Mouse (Mus musculus) liver, embryonic 15.5 days (tissue): ENCODE data around the gene Rtcb. TPM values are rescaled to one million over a fixed set of nuclear protein-coding genes. Genes with fewer than 3 reads are reported as not detected.

Experiments used
- ATAC-seq: fragments of 200-750 bp; cut with Nextera tagmentation; 2 replicates; pipeline ENCODE4 v1.8.0; 2017; ENCODE audit warnings: moderate number of reproducible peaks, mild to moderate bottlenecking, moderate library complexity; ENCODE audit not compliant: insufficient read depth
- H3K27ac ChIP-seq: fragments of 300-500 bp; sonication (generic); replicated peaks from 2 replicates; pipeline ENCODE4 v1.5.1; 2015; ENCODE audit warnings: mild to moderate bottlenecking, inconsistent platforms
- H3K27me3 ChIP-seq: fragments of 300-500 bp; sonication (generic); 2 replicates; pipeline ENCODE4 v1.6.1; 2015; ENCODE audit warnings: mild to moderate bottlenecking, inconsistent platforms
- H3K36me3 ChIP-seq: fragments of 300-500 bp; sonication (generic); replicated peaks from 2 replicates; pipeline ENCODE4 v1.6.1; 2015; ENCODE audit warnings: moderate library complexity, mild to moderate bottlenecking, inconsistent platforms
- H3K4me1 ChIP-seq: fragments of 300-500 bp; sonication (generic); replicated peaks from 2 replicates; pipeline ENCODE4 v1.6.1; 2015; ENCODE audit warnings: inconsistent platforms
- H3K4me2 ChIP-seq: fragments of 300-500 bp; sonication (generic); 2 replicates; pipeline ENCODE4 v1.6.1; 2015; ENCODE audit warnings: moderate library complexity, mild to moderate bottlenecking, inconsistent platforms
- H3K4me3 ChIP-seq: fragments of 300-500 bp; sonication (generic); replicated peaks from 2 replicates; pipeline ENCODE4 v1.5.1; 2015; ENCODE audit warnings: mild to moderate bottlenecking, inconsistent platforms
- H3K9ac ChIP-seq: fragments of 300-500 bp; sonication (generic); 2 replicates; pipeline ENCODE4 v1.6.1; 2015; ENCODE audit warnings: moderate library complexity, mild to moderate bottlenecking, inconsistent platforms
- H3K9me3 ChIP-seq: fragments of 300-500 bp; sonication (generic); replicated peaks from 2 replicates; pipeline ENCODE4 v1.6.1; 2016; ENCODE audit warnings: inconsistent platforms
- whole genome bisulfite sequencing: fragments of 180-500 bp; shearing (Covaris S2); methylation state at CpG from one replicate; pipeline ENCODE4 v1.1.7; 2015; ENCODE audit warnings: mixed read lengths; ENCODE audit not compliant: insufficient replicate concordance; 5-methylcytosine and 5-hydroxymethylcytosine counted together
- polyA plus RNA-seq: library from polyadenylated mRNA; unstranded; fragments of >200 nt; fragmentation: Nextera tagmentation; extraction: Ambion mirVana; gene quantifications from 2 replicates; pipeline ENCODE4 v1.2.1, GENCODE M21; 2015

Rtcb gene
- polyA plus RNA-seq, 1 experiment from 2014 or later: 67.6 TPM

DNA sequence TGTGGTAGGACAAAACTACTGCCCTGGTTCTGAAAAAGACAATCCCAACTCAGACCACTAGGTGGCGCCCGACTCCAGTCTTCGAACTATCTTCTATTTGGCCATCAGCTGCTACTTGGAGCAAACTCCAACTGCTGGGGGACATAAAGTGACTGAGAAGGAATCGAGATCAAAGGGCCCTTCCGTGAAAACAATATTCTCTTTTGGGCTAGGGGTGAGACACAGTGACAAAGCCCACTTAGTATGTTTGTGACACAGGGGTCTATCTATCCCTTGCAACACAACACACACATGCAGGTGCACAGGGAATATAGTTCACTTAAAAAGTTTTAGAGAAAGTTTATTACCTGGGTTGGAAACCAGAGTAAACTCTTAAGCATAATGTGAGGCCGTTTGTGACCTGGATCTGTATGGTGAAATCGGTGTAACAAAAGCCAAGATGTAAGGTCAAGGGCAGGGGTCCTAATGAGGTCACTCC lies 10.6 kb upstream of the Rtcb start:
- H3K9ac ChIP-seq: no peak overlapping the region
- no peak overlapping the region for H3K4me3 ChIP-seq
- 13% methylated on average over 7 of the region's 7 CpGs for WGBS
- H3K36me3 ChIP-seq: no peaks in the 10 kb centered on the region
- H3K27me3 ChIP-seq: peaks cover 4% of the 10 kb centered on the region; the same call in 1 of the 2 replicates
- H3K9me3 ChIP-seq: no peaks in the 10 kb centered on the region
- no peak overlapping the region for H3K27ac ChIP-seq
- no peak overlapping the region for H3K4me2 ChIP-seq
- ATAC-seq: no peak
- H3K4me1 ChIP-seq: no peaks in the 10 kb centered on the region

DNA sequence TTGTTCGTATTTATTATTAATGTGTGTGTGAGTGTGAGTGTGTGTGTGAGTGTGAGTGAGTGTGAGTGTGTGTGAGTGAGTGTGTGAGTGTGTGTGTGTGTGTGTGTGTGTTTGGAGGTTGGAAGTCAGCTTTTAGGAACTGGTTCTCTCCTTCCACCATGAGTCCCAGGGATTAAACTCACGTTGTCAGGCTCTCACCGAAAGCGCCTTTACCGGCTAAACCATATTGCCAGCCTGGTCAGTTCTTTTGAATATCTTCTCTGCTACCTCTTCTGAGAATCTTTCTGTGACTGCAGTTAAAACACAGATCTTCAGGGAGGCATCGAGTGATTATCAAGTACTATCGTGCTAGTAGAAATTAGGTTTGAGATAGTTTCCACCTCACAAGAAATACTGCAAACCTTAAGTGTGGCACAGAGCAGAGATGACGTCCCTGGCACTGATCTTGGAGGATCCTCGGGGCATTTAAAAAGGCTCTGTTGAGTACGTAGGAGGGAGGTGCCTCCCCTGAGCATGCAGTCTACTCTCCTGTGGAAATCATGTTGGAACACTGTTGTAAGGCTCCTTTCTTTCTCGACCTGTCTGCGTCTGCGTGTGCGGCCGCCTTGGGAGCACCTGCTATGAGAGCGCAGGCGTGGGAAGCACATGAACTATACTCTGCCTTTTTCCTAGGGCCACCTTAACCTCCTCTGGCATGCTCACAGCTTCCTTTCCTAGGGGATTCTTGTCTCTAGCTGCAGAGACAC lies 10.0 kb upstream of the Rtcb start:
- no peak for ATAC-seq
- Histone ChIP-seq H3K4me2 (no peak overlapping the region), H3K36me3 (no peaks in the 10 kb centered on the region), H3K9ac (no peak overlapping the region), H3K4me3 (no peak overlapping the region), H3K9me3 (no peaks in the 10 kb centered on the region), H3K4me1 (no peaks in the 10 kb centered on the region), H3K27me3 (peaks cover 4% of the 10 kb centered on the region; the same call in 1 of the 2 replicates), H3K27ac (no peak overlapping the region)
- WGBS: 58% methylated on average over 17 of the region's 17 CpGs

DNA sequence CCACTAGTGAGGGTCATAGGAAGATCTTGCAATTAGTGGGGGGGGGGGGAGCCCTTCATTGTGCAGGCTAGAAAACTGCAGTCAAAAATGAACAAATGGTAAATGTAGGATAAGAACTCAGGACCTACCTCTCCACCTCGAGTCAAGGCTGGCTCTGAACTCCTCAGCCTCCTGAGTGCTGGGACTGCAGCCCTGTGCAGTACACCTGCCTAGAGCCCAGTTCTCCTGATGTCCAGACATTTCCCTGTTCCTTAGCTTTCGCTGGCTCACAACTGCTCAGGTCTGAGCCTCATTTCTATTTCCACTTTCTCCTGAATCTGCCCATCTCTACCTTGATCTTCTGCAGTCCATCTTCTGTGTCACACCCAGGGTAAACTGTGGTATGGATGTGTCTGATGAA lies 8.9 kb upstream of the Rtcb start:
- ATAC-seq: no peak
- no peak overlapping the region for H3K9ac ChIP-seq
- H3K27ac ChIP-seq: no peak overlapping the region
- no peaks in the 10 kb centered on the region for H3K36me3 ChIP-seq
- H3K27me3 ChIP-seq: peaks cover 4% of the 10 kb centered on the region; the same call in 1 of the 2 replicates
- H3K4me1 ChIP-seq: no peaks in the 10 kb centered on the region
- H3K4me2 ChIP-seq: no peak overlapping the region
- H3K9me3 ChIP-seq: no peaks in the 10 kb centered on the region
- no peak overlapping the region for H3K4me3 ChIP-seq
- 50% methylated on average over 2 of the region's 2 CpGs for WGBS

DNA sequence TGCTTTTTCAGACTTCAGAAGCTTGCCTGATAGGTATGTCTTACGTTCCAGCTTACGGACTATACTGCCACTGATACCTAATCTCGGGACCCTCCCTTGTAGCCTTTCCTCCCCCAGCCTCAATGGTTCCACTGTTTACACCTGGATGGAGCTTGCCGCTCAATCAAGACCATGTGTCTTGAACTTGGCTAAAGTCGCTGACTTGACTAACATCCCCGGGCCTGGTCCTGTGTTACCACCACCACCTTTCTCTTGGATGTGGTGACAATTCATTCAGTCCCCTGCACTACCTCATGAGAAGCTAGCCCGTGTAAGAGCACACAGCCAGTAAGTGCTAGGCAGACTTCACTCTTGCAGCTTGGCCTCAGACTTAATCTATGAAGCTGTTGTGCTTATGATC lies 6.7 kb upstream of the Rtcb start:
- no peak for ATAC-seq
- no peak overlapping the region for H3K4me3 ChIP-seq
- no peak overlapping the region for H3K4me2 ChIP-seq
- no peaks in the 10 kb centered on the region for H3K4me1 ChIP-seq
- H3K9ac ChIP-seq: no peak overlapping the region
- no peaks in the 10 kb centered on the region for H3K9me3 ChIP-seq
- peaks cover 12% of the 10 kb centered on the region; the same call in 1 of the 2 replicates for H3K27me3 ChIP-seq
- H3K36me3 ChIP-seq: no peaks in the 10 kb centered on the region
- WGBS: 66% methylated on average over 7 of the region's 7 CpGs
- no peak overlapping the region for H3K27ac ChIP-seq

DNA sequence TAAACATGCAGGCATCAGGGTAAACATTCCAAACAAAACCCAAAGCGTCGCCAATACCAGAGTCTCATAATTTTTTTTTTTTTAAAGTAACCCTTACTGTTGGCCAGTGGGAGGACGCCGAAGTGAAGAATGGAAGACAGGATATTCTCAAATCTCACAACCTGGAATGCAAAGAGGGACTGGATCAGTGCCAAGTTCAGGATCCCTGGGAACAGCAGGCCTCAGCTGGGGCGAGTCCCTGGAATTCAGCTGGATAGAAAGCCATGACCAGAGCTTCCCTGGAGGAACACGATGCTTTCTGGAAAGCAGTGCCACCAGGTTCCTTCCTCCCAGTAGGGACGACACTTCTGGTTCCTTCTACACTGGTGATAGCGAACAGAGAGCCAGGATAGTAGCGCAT lies 5.3 kb upstream of the Rtcb start:
- Histone ChIP-seq H3K4me3 (no peak overlapping the region), H3K4me1 (peaks cover 3% of the 10 kb centered on the region; the same call in 1 of the 2 replicates), H3K9ac (no peak overlapping the region), H3K4me2 (no peak overlapping the region), H3K36me3 (no peaks in the 10 kb centered on the region), H3K27me3 (peaks cover 12% of the 10 kb centered on the region; the same call in 1 of the 2 replicates), H3K9me3 (no peaks in the 10 kb centered on the region), H3K27ac (no peak overlapping the region)
- 62% methylated on average over 9 of the region's 9 CpGs for WGBS
- no peak for ATAC-seq

DNA sequence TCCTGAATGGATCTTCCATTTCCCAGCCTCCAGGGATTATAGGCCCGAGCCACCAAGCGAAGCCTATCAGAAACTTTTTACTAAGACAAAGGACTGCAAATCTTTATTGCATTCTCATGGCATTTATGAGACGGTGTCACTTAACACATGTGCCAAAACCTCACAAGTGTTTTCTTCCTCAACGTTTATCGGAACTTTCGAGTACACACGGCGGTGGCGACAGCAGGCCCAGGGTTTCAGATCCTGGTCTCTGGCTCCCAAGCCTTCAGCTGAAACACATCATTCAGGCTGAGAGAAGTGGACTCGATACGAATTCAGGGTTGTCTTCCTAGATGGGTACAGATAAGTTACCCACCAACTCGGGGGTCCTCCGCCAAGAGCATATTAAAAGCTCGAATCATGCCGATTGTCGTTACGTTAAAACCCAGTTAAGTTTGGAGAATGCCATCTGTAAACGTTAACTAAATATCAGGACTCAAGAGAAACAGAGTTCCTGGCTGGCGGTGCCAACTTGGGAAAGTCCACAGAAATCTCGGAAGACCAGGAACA lies 678 bp downstream of the Rtcb start:
- Histone ChIP-seq H3K4me3 (peak overlapping the region; percentile 93), H3K4me1 (peaks cover 10% of the 10 kb centered on the region), H3K9me3 (no peaks in the 10 kb centered on the region), H3K9ac (peak overlapping the region; percentile 85), H3K27me3 (peaks cover 8% of the 10 kb centered on the region; the same call in 1 of the 2 replicates), H3K27ac (peak overlapping the region; percentile 67), H3K4me2 (peak overlapping the region; percentile 82), H3K36me3 (peaks cover 36% of the 10 kb centered on the region)
- WGBS: 3% methylated on average over 20 of the region's 20 CpGs
- ATAC-seq: no peak

DNA sequence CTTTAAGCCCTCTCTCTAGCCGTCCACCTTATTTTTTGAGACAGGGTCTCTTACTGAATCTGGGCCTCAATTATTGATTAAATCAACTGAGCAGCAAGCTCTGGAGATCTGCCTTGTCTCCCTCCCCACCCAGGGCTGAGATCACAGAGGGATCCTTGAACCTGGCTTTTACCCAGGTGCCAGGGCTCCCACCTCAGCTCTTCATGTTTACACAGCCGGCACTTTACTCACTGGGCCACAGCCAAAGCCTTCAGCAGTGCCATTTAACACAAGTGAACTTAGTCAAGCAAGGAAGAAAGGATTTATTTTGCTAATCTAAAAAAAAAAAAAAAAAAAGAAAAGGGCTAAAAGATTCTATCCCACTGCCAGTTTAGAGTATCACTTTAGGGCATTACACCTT lies 3.2 kb downstream of the Rtcb start:
- Histone ChIP-seq H3K9ac (no peak overlapping the region), H3K27ac (no peak overlapping the region), H3K4me2 (no peak overlapping the region), H3K4me1 (peaks cover 10% of the 10 kb centered on the region), H3K27me3 (no peaks in the 10 kb centered on the region), H3K4me3 (no peak overlapping the region), H3K36me3 (peaks cover 59% of the 10 kb centered on the region), H3K9me3 (no peaks in the 10 kb centered on the region)
- WGBS: 75% methylated on average over 2 of the region's 2 CpGs
- ATAC-seq: no peak

DNA sequence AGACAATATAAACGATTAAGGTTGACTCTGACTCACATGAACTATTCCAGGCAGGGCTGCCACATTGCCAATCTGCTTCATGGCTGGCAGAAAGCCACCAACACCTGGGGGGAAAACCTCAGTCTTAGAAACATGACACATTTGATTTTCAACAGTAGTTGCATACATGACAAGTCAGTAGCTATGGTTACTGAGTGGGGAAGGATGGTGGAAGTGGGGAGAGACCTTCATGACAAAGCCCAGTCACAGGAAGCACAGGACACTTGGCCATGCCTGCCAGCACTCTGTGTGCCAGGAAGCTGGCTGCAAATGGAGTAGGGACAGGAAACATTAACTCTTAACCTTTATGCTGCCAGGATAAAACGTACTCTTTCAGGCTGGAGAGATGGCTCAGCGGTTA lies 4.2 kb downstream of the Rtcb start:
- Histone ChIP-seq H3K27ac (no peak overlapping the region), H3K9me3 (no peaks in the 10 kb centered on the region), H3K4me1 (peaks cover 9% of the 10 kb centered on the region), H3K9ac (no peak overlapping the region), H3K27me3 (no peaks in the 10 kb centered on the region), H3K36me3 (peaks cover 70% of the 10 kb centered on the region), H3K4me2 (no peak overlapping the region), H3K4me3 (no peak overlapping the region)
- ATAC-seq: no peak
- 67% methylated on average over 3 of the region's 3 CpGs for WGBS

DNA sequence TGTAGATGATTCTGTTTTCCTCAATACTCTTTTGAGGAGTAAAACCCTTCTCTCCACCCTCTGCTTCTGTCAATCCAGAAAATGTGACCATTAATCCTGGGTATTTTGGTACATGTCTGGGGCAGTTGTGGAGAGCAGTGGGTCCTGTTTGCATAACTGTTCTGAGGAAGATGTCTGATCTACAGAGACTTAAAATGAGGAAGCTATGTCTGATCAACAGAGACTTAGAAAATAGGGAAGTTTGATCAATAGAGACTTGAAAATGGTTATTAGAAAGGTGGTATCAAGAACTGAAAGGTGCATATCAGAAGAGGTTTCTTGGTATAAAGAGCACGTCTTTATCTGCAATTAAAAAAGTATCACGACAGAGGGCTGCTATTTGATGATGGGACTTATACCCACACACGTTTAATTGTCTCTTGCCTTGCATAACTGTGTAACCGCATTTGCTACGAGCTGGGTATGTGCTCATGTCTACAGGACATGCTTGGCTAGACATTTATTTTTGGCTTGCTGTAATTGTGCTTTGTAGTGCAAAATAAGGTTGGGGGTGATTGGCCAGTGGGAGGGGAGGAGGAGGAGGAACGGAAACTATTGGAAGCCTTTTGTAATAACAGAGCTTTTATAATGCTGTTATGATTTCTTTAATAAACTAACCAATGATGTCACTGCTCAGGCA lies 5.7 kb downstream of the Rtcb start:
- Histone ChIP-seq H3K4me3 (no peak overlapping the region), H3K36me3 (peaks cover 83% of the 10 kb centered on the region), H3K27me3 (no peaks in the 10 kb centered on the region), H3K4me2 (no peak overlapping the region), H3K9ac (no peak overlapping the region), H3K9me3 (no peaks in the 10 kb centered on the region), H3K4me1 (peaks cover 6% of the 10 kb centered on the region), H3K27ac (no peak overlapping the region)
- ATAC-seq: no peak
- 72% methylated on average over 6 of the region's 6 CpGs for WGBS

DNA sequence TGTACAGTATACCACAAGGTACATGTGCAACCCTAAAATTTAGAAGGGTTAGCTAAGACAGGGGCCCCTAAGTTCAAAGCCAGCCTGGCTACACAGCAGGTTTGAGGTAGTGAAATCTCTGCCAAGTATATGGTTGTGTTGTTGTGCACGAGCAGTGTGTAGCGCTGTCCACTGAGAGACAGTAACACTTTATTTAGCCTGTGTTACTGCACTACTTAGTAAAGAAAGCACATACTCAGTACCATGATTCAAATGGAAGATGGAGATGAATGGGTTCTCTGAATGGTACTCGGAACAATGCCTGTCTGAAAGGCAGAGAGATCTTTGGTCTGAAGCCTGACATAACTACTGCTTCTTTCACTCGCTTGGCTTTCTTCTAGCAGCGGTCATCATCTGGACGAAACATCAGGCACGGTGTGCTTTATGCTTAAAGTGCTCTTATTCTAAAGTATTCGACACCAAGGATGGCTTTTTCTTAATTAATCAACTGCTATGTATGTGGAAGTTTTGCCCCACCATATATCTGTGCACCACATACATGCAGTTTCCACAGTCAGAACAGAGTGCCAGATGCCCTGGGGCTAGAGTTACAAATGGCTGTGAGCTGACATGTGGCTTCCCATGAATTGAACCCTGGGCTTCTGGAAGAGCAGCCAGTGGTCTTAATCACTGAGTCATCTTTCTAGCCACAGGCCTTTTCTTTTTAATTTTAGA lies 9.0 kb downstream of the Rtcb start:
- Histone ChIP-seq H3K4me1 (no peaks in the 10 kb centered on the region), H3K9me3 (no peaks in the 10 kb centered on the region), H3K4me3 (no peak overlapping the region), H3K36me3 (peaks cover 93% of the 10 kb centered on the region), H3K27me3 (no peaks in the 10 kb centered on the region), H3K9ac (no peak overlapping the region), H3K27ac (no peak overlapping the region), H3K4me2 (no peak overlapping the region)
- no peak for ATAC-seq
- WGBS: 85% methylated on average over 8 of the region's 8 CpGs
